Mouse (Mus musculus) midbrain, embryonic 13.5 days (tissue): ENCODE results near the gene Arfrp1. TPM values are rescaled to one million over a fixed set of nuclear protein-coding genes. Genes with fewer than 3 reads are reported as not detected.

Experiments used
- ATAC-seq: fragments of 200-750 bp; cut with Nextera tagmentation; 2 replicates; pipeline ENCODE4 v1.8.0; 2017; ENCODE audit warnings: mild to moderate bottlenecking, moderate TSS enrichment, moderate library complexity
- H3K27ac ChIP-seq: fragments of 300-500 bp; sonication (generic); 2 replicates; pipeline ENCODE4 v1.5.1; 2015; ENCODE audit warnings: inconsistent platforms, mild to moderate bottlenecking, moderate library complexity
- H3K27me3 ChIP-seq: fragments of 300-500 bp; sonication (generic); 2 replicates; pipeline ENCODE4 v1.6.1; 2015; ENCODE audit warnings: mild to moderate bottlenecking, inconsistent platforms
- H3K36me3 ChIP-seq: fragments of 300-500 bp; sonication (generic); 2 replicates; pipeline ENCODE4 v1.6.1; 2015; ENCODE audit warnings: mild to moderate bottlenecking, inconsistent platforms
- H3K4me1 ChIP-seq: fragments of 300-500 bp; sonication (generic); replicated peaks from 2 replicates; pipeline ENCODE4 v1.6.1; 2015; ENCODE audit warnings: inconsistent platforms
- H3K4me2 ChIP-seq: fragments of 300-500 bp; sonication (generic); replicated peaks from 2 replicates; pipeline ENCODE4 v1.6.1; 2015; ENCODE audit warnings: moderate library complexity, mild to moderate bottlenecking, inconsistent platforms
- H3K4me3 ChIP-seq: fragments of 300-500 bp; sonication (generic); replicated peaks from 2 replicates; pipeline ENCODE4 v1.5.1; 2015; ENCODE audit warnings: mild to moderate bottlenecking, inconsistent platforms
- H3K9ac ChIP-seq: fragments of 300-500 bp; sonication (generic); replicated peaks from 2 replicates; pipeline ENCODE4 v1.6.1; 2015; ENCODE audit warnings: mild to moderate bottlenecking, inconsistent platforms
- H3K9me3 ChIP-seq: fragments of 300-500 bp; sonication (generic); 2 replicates; pipeline ENCODE4 v1.6.1; 2016; ENCODE audit warnings: mild to moderate bottlenecking, inconsistent platforms
- WGBS: fragments of 180-500 bp; shearing (Covaris S2); methylation state at CpG from one replicate; pipeline ENCODE4 v1.1.7; 2015; 5-methylcytosine and 5-hydroxymethylcytosine counted together
- polyA plus RNA-seq: library from polyadenylated mRNA; unstranded; fragments of >200 nt; fragmentation: Nextera tagmentation; extraction: Ambion mirVana; gene quantifications from 2 replicates; pipeline ENCODE4 v1.2.1, GENCODE M21; 2015

Gene Arfrp1
- polyA plus RNA-seq = 91.6 and 95.9 TPM in 2 replicates

DNA sequence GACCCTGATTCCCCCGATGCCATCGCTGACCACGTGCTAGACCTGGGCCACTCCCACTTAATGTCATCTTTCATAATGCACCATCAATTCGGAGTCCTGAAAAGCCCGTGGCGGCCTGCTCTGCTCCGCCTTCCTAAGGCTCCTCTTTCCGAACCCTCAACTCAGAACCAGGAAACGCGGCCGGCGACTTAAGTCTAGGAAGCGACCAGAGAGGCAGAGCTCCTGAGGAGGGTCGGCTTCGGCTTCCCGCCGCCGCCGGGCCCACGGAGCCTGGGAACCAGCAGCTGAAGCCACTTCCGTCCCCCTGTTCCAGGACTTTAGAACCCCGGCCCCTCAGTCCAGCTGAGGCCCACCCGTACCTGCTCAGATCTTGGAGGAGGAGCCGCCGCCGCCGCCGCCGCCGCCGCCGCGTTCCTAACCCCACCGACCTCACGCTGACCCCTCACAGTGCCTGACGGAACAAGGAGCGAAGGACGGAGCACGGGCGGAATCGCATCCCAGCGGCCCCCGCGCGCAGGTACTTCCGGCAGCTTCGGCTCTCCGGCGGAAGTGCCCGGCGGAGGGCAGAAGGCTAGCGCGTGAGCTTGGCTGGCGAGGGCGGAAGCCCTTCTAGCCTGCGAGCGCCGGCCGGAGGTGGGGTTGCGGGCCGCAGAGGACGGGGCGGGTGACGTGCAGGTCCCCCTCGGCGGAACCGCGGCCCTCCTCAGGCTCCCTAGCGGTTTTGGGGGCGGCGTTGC is at the start of gene Arfrp1, which contains the start of gene Zgpat:
Gene Arfrp1 (minus strand): TSS at position 545 of the 737 bp plus-strand sequence.
Gene Zgpat (plus strand): TSS at position 69 of the 737 bp plus-strand sequence.
- peaks cover 41% of the 10 kb centered on the region for H3K36me3 ChIP-seq
- ATAC-seq = peak; percentile 93
- WGBS = under 1% methylated on average over 71 of the region's 71 CpGs
- H3K9ac ChIP-seq = peak within 1 kb of the TSS; percentile 95
- H3K27me3 ChIP-seq = no peaks in the 10 kb centered on the region
- peak within 1 kb of the TSS; percentile 98 for H3K4me2 ChIP-seq
- H3K4me3 ChIP-seq = peak within 1 kb of the TSS; percentile 95
- no peaks in the 10 kb centered on the region for H3K9me3 ChIP-seq
- H3K4me1 ChIP-seq = peaks cover 46% of the 10 kb centered on the region
- peak within 1 kb of the TSS; percentile 85 for H3K27ac ChIP-seq

DNA sequence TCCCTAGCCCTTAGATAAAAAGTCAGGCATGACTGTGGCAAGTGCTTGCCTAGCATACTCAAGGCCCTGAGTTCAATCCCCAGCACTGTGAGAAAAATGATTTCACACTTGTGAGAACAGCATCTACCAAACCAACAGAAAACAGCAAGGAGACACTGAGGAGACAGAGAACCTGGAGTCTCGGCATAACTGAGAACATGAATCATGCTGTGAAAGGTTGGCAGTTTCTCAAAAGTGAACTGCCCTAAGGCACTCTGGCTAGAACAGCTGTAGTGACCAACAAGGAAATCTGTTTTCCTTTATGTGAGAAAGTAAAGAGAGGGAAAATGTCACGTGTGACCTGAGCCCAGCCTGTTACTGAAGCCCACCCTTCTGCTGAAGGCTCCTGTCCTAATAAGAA is 47.9 kb upstream of the Arfrp1 start:
- no peak for ATAC-seq

DNA sequence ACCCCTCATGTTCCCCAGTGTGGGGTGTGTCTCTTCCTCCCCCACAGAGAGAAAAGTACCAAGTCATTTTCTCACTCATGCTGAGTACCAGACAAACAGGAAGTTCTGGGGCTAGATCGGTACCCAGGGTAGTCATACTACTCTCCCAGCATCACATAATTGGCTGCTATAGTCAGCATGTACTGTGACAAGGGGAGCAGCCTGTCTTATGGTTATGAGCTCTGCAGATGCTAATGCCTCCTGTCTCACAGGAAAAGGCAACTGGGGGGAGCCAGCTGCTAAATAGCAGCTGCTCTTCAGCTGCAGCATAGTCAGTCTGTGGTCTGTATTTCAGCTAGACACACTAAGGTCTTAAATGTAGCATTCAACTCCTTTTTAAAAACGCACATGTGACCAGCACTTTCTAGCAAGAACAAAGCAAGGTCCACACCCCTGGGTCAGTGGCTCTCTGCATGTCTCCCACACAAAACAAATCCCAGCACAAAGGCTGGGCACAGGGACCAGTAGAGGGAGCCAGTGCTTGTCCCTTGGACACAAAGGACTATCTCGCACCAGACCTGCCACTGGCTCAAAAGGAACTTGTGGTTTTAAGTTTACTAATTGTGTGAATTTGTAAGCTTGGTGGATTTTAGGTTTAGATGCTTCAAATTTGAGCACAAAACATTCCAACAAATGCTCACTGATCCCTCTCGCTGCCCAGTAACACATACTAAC is 45.7 kb upstream of the Arfrp1 start:
- Histone ChIP-seq H3K4me3 (no peak overlapping the region), H3K27ac (peak overlapping the region; percentile 66), H3K27me3 (no peaks in the 10 kb centered on the region), H3K9ac (no peak overlapping the region; the same call in 1 of the 2 replicates), H3K36me3 (0 out of 2 replicates have a peak, but pooled peaks cover 5% of the 10 kb centered on the region), H3K4me1 (no peaks in the 10 kb centered on the region; the same call in 1 of the 2 replicates), H3K4me2 (no peak overlapping the region), H3K9me3 (no peaks in the 10 kb centered on the region)
- ATAC-seq = peak; percentile 83
- 31% methylated on average over 4 of the region's 4 CpGs for WGBS

More for the DNA sequence above, 47.9 kb upstream of the Arfrp1 start:
- Histone ChIP-seq H3K9me3 (no peaks in the 10 kb centered on the region), H3K27ac (no peak overlapping the region), H3K4me2 (no peak overlapping the region), H3K36me3 (no peaks in the 10 kb centered on the region), H3K4me1 (no peaks in the 10 kb centered on the region; the same call in 1 of the 2 replicates), H3K4me3 (no peak overlapping the region), H3K9ac (no peak overlapping the region), H3K27me3 (no peaks in the 10 kb centered on the region)
- 72% methylated on average over 2 of the region's 2 CpGs for WGBS

GRCm38 (mm10) chr2:181409643-181410042 is 44.4 kb upstream of the Arfrp1 start:
- H3K4me1 ChIP-seq = no peaks in the 10 kb centered on the region; the same call in 1 of the 2 replicates
- H3K4me2 ChIP-seq = no peak overlapping the region
- 92% methylated on average over 7 of the region's 7 CpGs for WGBS
- no peaks in the 10 kb centered on the region for H3K9me3 ChIP-seq
- H3K9ac ChIP-seq = no peak overlapping the region
- no peak for ATAC-seq
- H3K27me3 ChIP-seq = no peaks in the 10 kb centered on the region
- no peak overlapping the region for H3K4me3 ChIP-seq
- no peak overlapping the region for H3K27ac ChIP-seq
- peaks cover 7% of the 10 kb centered on the region; the same call in 1 of the 2 replicates for H3K36me3 ChIP-seq

- Histone ChIP-seq H3K4me2 (no peak overlapping the region), H3K9me3 (no peaks in the 10 kb centered on the region), H3K36me3 (peaks cover 10% of the 10 kb centered on the region; the same call in 1 of the 2 replicates), H3K27ac (no peak overlapping the region), H3K4me1 (peaks cover 8% of the 10 kb centered on the region; the same call in 1 of the 2 replicates), H3K4me3 (no peak overlapping the region), H3K27me3 (no peaks in the 10 kb centered on the region), H3K9ac (no peak overlapping the region)
- 92% methylated on average over 3 of the region's 3 CpGs for WGBS
- ATAC-seq = no peak
These were observed 38.5 kb upstream of the Arfrp1 start for GRCm38 (mm10) chr2:181403722-181404121.

- Histone ChIP-seq H3K27me3 (no peaks in the 10 kb centered on the region), H3K36me3 (peaks cover 6% of the 10 kb centered on the region; the same call in 1 of the 2 replicates), H3K4me1 (peaks cover 8% of the 10 kb centered on the region; the same call in 1 of the 2 replicates), H3K9me3 (no peaks in the 10 kb centered on the region), H3K4me2 (no peak overlapping the region), H3K4me3 (no peak overlapping the region), H3K9ac (no peak overlapping the region), H3K27ac (no peak overlapping the region)
- 32% methylated on average over 1 of the region's 1 CpGs for WGBS
- no peak for ATAC-seq
These were observed 36.3 kb upstream of the Arfrp1 start for GRCm38 (mm10) chr2:181401497-181401896.

- Histone ChIP-seq H3K9ac (no peak overlapping the region), H3K27ac (no peak overlapping the region), H3K9me3 (no peaks in the 10 kb centered on the region), H3K27me3 (no peaks in the 10 kb centered on the region), H3K4me3 (no peak overlapping the region), H3K4me1 (peaks cover 8% of the 10 kb centered on the region; the same call in 1 of the 2 replicates), H3K36me3 (peaks cover 7% of the 10 kb centered on the region; the same call in 1 of the 2 replicates), H3K4me2 (no peak overlapping the region)
- ATAC-seq = no peak
- 80% methylated on average over 5 of the region's 5 CpGs for WGBS
These were observed 32.1 kb upstream of the Arfrp1 start for GRCm38 (mm10) chr2:181397207-181397761.

DNA sequence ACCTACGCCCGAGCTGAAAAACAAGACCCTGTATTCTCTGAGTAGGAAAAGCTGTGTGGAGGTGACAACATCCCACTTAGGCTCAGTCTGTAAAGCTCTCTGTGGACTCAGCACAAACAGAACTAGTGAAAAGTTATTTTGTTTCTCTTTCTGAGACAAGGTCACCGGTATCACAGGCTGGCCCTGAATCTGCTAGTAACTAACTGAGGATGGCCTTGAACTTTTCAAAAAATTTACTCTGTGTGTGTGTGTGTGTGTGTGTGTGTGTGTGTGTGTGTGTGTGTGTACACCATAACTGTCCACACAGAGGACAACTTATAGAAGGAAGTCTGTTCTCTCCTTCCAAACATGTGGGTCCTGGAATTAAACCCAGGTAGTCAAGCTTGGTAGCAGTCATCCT is 28.9 kb upstream of the Arfrp1 start:
- Histone ChIP-seq H3K9ac (no peak overlapping the region), H3K36me3 (peaks cover 35% of the 10 kb centered on the region), H3K4me1 (no peaks in the 10 kb centered on the region), H3K4me2 (no peak overlapping the region), H3K9me3 (no peaks in the 10 kb centered on the region), H3K27me3 (no peaks in the 10 kb centered on the region), H3K27ac (no peak overlapping the region), H3K4me3 (no peak overlapping the region)
- WGBS = 96% methylated on average over 3 of the region's 3 CpGs
- no peak for ATAC-seq

DNA sequence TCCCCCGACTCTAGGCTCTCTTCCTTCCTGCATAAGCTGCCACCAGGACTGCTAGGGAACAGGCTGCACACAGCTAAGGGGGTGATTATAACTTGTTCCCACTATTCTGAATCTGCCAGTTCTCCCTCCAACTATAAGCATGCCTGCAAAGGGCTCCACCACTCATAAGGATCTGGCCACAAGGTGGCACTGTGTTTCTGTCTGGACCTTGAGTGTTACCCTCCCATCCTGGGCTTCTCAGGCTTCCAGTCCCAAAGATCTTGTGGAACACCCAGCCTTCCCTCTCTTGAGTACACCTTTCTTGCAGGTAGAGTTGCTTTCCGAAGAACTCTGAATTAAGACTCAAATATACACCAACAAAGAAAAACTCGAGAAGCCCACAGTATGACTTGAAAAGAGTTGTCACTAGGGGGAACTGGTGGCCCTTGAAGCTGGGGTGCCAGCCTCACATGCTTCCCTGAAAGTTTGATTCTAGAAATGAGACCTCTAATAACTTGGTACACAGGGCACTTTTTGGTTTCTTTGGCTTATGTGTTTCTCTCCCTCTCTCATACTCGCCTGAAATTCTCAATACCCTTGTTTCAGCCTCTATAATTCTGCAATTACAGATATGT is 27.5 kb upstream of the Arfrp1 start:
- ATAC-seq = peak; percentile 88
- Histone ChIP-seq H3K27ac (no peak overlapping the region), H3K9ac (no peak overlapping the region), H3K27me3 (no peaks in the 10 kb centered on the region), H3K36me3 (peaks cover 35% of the 10 kb centered on the region), H3K9me3 (no peaks in the 10 kb centered on the region), H3K4me1 (no peaks in the 10 kb centered on the region), H3K4me2 (no peak overlapping the region), H3K4me3 (no peak overlapping the region)
- 33% methylated on average over 4 of the region's 4 CpGs for WGBS

DNA sequence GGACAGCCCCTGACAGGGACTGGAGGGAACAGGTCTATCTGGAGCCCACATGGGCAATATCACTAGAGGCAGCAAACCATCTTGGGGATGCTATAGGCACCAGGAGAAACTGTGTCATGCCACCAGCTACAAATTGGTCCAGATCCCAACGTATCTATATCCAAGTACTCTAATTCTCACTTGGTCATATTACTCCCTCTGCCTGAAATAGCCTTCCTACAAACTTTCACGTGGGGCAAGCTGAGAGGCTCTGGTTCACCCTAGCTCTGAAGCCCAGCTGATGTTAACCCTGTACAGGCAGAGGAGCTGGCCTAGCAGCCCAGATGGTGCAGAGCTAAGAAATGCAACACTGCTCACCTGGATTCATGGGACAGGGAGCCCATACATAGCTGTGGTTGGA is 26.3 kb upstream of the Arfrp1 start:
- WGBS = 73% methylated on average over 2 of the region's 2 CpGs
- Histone ChIP-seq H3K4me1 (no peaks in the 10 kb centered on the region), H3K9me3 (no peaks in the 10 kb centered on the region), H3K4me2 (no peak overlapping the region), H3K27me3 (no peaks in the 10 kb centered on the region), H3K9ac (no peak overlapping the region), H3K4me3 (no peak overlapping the region), H3K27ac (no peak overlapping the region), H3K36me3 (peaks cover 47% of the 10 kb centered on the region)
- no peak for ATAC-seq

DNA sequence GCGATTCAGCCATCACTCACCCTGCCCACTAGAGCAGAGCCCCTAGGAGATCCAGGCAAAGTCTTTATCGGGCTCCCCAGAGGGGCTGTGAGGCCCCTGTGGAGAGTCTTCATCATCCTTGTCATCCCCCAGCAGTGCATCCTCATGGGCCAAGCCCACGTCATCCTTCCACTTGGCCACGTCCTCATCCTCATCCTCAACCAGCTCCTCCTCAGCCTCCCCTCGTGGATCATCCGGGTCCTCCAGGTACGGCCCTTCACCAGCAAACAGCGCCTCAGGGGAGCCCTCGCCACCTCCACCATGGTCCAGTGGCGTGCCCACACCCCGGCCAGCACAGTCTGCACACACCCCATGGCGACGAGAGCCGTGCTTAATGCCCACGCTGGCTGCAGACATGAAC is 25.8 kb upstream of the Arfrp1 start:
- no peak overlapping the region for H3K4me3 ChIP-seq
- H3K27me3 ChIP-seq = no peaks in the 10 kb centered on the region
- H3K9ac ChIP-seq = no peak overlapping the region
- H3K36me3 ChIP-seq = peaks cover 52% of the 10 kb centered on the region
- ATAC-seq = 0 out of 2 replicates have a peak, but pooled peaks have one; percentile 9
- no peak overlapping the region for H3K27ac ChIP-seq
- WGBS = 91% methylated on average over 15 of the region's 15 CpGs
- no peaks in the 10 kb centered on the region for H3K4me1 ChIP-seq
- no peaks in the 10 kb centered on the region for H3K9me3 ChIP-seq
- no peak overlapping the region for H3K4me2 ChIP-seq
